Mouse (Mus musculus) kidney, embryonic 15.5 days (tissue): Measurements from ENCODE around the gene Zfp365. TPM values are rescaled to one million over a fixed set of nuclear protein-coding genes. Genes with fewer than 3 reads are reported as not detected.

Experiments
- ATAC-seq: fragments of 200-750 bp; cut with Nextera tagmentation; replicated peaks from 2 replicates; pipeline ENCODE4 v1.8.0; 2017; ENCODE audit warnings: moderate TSS enrichment; ENCODE audit not compliant: low FRiP score
- H3K27ac ChIP-seq: fragments of 300-500 bp; sonication (generic); 2 replicates; pipeline ENCODE4 v1.5.1; 2015; ENCODE audit warnings: mild to moderate bottlenecking, inconsistent platforms
- H3K27me3 ChIP-seq: fragments of 300-500 bp; sonication (generic); 2 replicates; pipeline ENCODE4 v1.6.1; 2015; ENCODE audit warnings: inconsistent platforms
- H3K36me3 ChIP-seq: fragments of 300-500 bp; sonication (generic); 2 replicates; pipeline ENCODE4 v1.6.1; 2015; ENCODE audit warnings: inconsistent platforms
- H3K4me1 ChIP-seq: fragments of 300-500 bp; sonication (generic); 2 replicates; pipeline ENCODE4 v1.6.1; 2015; ENCODE audit warnings: inconsistent platforms
- H3K4me2 ChIP-seq: fragments of 300-500 bp; sonication (generic); 2 replicates; pipeline ENCODE4 v1.6.1; 2015; ENCODE audit warnings: moderate library complexity, mild to moderate bottlenecking, inconsistent platforms
- H3K4me3 ChIP-seq: fragments of 300-500 bp; sonication (generic); replicated peaks from 2 replicates; pipeline ENCODE4 v1.5.1; 2015; ENCODE audit warnings: mild to moderate bottlenecking, inconsistent platforms
- H3K9ac ChIP-seq: fragments of 300-500 bp; sonication (generic); 2 replicates; pipeline ENCODE4 v1.6.1; 2015; ENCODE audit warnings: mild to moderate bottlenecking, inconsistent platforms
- H3K9me3 ChIP-seq: fragments of 300-500 bp; sonication (generic); replicated peaks from 2 replicates; pipeline ENCODE4 v1.6.1; 2016; ENCODE audit warnings: inconsistent platforms
- WGBS: fragments of 180-500 bp; shearing (Covaris S2); methylation state at CpG from one replicate; pipeline ENCODE4 v1.1.7; 2015; ENCODE audit warnings: mixed read lengths; 5-methylcytosine and 5-hydroxymethylcytosine counted together
- polyA plus RNA-seq: library from polyadenylated mRNA; unstranded; fragments of >200 nt; fragmentation: Nextera tagmentation; extraction: Ambion mirVana; gene quantifications from 2 replicates; pipeline ENCODE4 v1.2.1, GENCODE M21; 2015

Gene Zfp365
- polyA plus RNA-seq, 1 experiment from 2014 or later, result 0.88 TPM

GRCm38 (mm10) chr10:67836426-67836825 lies 76.0 kb downstream of the Zfp365 start:
- no peak for ATAC-seq
- H3K4me1 ChIP-seq, result no peaks in the 10 kb centered on the region
- no peaks in the 10 kb centered on the region for H3K27me3 ChIP-seq
- no peaks in the 10 kb centered on the region for H3K9me3 ChIP-seq
- H3K4me2 ChIP-seq, result no peak overlapping the region
- H3K9ac ChIP-seq, result no peak overlapping the region
- no peaks in the 10 kb centered on the region for H3K36me3 ChIP-seq
- H3K27ac ChIP-seq, result no peak overlapping the region
- no peak overlapping the region for H3K4me3 ChIP-seq
- 88% methylated on average over 17 of the region's 17 CpGs for WGBS

Other genes starting within 250 kb of the Zfp365 start
- 9.3 and 11.5 TPM in 2 replicates for gene Rtkn2, start 66.9 kb upstream of the Zfp365 start, polyA plus RNA-seq